Mouse (Mus musculus): ENCODE measurements around the gene Arhgef10l.
A peak's percentile ranks its signal among the peaks of the same experiment; 100 is the strongest.

The Arhgef10l gene

GRCm38 (mm10) chr4:140656529-140656928 lies 9.3 kb downstream of the Arhgef10l start:
- DNase-seq = no peak

DNA sequence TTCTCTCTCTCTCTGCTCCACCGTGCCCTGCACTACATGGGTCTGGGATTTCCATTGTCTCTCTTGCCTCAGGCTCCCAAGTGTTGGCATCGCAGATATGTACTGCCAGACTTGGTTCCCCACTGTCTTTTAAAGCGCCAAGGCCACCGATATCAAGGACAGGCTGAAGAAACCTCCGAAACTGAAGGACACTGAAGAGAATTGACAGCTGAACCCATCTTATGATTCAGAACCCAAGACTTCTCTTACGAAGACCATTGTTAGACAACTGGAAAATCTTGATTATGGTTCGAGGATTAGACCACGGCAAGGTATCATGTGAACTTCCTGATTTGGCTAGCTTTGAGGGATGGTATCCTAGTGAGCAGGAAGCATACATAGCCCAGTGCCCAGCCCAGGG lies 11.0 kb downstream of the Arhgef10l start:
- no peak for DNase-seq

- no peak for DNase-seq
These were observed 11.8 kb downstream of the Arhgef10l start for GRCm38 (mm10) chr4:140653835-140654583.

DNA sequence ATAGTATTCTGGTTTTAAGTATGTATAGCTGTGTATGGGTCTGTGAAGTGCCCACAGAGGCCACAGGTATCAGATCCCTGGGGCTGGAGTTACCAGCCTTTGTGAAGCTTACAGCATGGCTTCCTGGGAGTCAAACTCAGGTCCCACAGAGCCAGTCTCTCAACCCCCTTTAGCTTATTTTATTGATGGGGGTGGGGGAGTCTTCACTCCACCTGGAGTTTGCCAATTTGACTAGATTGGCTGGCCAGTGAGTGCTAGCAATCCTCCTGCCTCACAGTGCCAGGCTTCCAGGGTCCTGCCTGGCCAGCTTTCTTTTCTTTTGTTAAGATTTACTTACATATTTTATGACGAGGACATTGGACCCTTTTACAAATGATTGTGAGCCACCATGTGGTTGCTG lies 16.1 kb downstream of the Arhgef10l start:
- DNase-seq = no peak

- DNase-seq = no peak
These were observed 16.6 kb downstream of the Arhgef10l start for GRCm38 (mm10) chr4:140649207-140649591.

DNA sequence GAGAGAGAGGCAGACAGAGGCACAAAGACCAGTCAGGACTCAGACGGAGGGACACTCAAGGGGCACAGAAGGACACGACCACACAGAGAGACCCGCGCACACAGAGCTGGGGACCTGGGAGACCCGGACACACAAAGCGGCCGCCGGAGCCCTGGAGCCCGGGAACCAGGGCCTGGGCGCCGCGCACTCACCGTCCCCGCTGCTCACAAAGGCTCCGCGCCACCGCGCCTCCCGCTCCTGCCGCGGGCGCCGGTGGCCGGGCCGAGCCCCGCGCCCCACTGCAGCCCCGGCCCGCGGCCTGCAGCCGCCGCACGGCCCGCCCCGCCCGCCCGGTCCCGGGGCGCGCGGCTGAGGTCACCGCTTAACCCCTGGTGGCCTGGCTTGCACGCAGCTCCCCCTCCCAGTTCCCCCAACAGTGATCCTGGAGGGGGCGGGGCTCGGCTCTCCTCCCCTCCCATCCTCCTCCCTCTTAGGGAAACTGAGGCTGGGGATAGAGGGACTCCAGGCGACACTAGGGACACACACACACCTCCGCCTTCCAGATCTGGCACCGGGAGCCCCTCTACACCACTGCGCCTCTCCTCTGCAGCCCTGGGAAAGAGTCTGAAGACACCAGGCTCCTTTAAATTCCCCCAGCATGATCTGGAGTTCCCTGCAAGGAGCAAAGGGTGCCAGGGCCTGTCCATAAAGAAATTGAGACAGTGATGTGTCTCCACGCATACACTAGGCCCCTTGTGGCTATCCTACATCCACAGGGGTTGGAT lies 17.2 kb downstream of the Arhgef10l start:
- DNase-seq = peak; percentile 68 to 74

- DNase-seq = peak; percentile 86 to 91
These were observed 17.9 kb downstream of the Arhgef10l start for GRCm38 (mm10) chr4:140647711-140648421.

DNA sequence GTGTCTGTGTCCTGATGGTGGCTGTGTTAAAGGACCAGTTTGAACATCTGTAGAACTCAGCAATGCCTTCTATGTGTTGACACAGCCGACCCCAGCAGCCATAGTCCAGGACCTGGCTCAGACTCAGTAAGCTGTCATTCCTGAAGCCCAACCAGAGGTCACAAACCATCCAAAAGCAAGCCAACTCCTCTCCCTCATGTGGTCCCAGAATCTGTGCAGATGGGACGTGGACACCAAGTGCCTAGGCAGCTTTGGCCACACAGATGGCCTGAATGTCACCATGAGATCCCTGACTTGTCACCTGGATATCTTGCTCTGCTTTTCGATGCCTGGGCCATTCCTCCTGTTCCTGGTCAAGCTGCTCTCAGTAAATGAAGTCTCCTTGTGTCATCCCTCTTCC lies 20.2 kb downstream of the Arhgef10l start:
- DNase-seq = no peak

DNA sequence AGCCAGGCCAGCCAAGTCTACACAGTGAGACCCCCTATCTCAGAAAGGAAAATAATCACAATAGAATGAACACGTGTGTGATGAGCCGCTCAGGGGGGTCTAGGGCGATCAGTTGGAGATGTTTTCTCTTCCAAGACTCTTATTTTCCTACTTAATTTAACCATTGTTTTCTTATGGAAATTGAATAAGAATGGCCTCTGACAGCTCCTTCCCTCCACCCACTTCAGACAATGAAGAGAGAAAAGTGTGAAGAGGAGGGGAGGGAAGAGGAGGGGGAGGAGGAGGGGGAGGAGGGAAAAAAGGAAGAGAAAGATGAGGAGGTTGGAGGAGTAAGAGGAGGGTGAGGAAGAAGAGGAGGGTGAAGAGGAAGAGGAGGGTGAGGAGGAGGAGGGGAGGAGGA lies 21.1 kb downstream of the Arhgef10l start:
- DNase-seq = no peak

- peak; percentile 70 to 82 for DNase-seq
These were observed 21.5 kb downstream of the Arhgef10l start for GRCm38 (mm10) chr4:140644276-140644675.

DNA sequence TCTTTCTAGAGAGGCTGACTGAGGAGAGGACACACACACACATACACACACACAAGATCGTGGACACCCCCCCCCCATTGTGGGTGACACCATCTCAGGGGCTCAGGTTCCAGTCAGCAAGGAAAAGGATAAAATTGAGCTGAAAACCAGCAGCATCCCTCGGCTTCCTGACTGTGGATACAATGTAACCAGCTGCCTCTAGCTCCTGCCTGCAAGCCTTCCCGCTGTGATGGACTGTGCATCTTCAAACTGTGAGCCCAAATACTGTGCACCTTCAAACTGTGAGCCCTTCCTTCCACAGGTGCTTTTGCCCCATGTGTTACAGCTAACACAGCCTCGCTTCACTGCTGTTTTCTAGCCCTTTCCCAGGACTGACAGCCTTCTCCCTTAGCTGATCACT lies 23.4 kb downstream of the Arhgef10l start:
- no peak for DNase-seq

DNA sequence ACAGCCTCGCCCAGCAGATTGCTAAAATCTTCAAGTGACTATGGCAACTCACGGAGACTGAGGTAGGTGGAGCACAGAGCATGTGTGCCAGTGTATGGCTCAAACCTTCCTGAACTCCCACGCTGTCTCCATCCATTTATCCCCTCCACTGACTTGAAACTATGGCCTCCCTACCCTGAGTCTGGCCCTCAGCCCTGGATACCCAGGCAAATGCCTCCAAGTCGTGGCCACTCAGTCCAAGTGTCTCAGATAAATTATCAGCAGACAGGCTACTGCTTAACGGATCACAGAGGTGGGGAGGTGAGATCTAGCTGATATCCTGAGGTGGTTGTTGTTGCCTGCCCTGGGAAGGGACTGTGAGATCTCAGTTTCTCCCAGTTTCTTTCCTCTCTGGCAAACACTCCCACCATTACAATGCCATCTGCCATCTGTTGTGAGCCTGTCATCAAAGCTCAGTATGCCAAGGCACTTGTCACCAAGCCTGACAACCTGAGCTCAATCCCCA lies 24.3 kb downstream of the Arhgef10l start:
- DNase-seq = peak; percentile 78 to 86

GRCm38 (mm10) chr4:140640668-140641067 lies 25.1 kb downstream of the Arhgef10l start:
- DNase-seq = no peak

GRCm38 (mm10) chr4:140640242-140640523 lies 25.6 kb downstream of the Arhgef10l start:
- no peak for DNase-seq

DNA sequence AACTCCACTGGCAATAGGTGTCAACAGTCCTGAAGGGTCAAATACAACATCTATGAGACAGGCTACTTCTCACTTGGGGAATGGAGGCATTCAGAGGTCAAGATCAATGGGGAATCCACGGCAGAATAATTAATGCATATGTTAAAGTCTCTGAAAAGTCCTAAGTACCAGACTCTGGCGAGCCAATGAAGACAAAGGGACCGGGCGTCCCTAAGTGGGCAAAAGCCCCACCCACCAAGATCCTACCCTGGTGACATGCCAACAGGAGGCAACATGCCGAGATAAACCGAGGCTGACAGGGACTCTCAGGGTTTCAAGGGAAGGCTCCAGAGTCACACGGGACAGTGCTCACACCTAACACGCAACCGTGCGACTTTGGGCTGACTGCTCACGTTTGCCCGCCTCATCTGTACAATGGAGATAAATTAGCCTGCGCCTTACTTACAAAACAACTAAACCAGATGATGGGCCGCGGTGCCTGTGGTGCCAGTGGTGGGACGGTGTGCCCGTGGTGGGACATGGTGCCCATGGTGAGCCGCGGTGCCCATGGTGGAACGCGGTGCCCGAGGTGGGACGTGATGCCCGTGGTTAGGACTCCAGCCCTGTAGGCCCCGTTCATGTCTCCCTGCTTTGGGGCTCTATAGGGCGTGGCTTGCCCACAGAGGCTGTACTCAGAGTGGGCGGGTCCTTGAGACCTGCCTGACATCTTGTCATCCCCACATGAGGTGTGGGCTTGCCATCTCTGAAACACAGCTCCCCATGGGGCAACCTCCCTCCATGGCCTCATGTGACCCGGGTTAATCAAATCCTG lies 26.2 kb downstream of the Arhgef10l start:
- no peak for DNase-seq

DNA sequence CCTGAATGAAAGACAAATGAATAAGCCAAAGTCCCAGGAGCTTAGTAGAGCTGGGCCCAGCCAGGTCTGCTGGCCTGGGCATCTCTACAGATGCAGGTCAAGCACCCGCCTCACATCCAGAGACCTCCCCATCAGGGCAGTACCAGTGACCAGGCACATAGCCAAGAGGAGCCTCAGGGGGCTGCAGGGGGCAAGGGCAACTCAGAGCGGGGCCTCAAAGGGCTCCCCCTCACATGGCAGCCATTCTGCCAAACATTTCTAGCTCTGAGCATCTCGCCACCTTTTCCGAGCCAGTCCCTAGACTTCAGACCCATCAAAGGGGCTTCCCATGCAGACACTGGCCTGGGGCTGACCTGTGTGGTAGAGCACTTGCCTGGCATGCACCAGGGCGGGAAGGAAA lies 27.2 kb downstream of the Arhgef10l start:
- no peak for DNase-seq

DNA sequence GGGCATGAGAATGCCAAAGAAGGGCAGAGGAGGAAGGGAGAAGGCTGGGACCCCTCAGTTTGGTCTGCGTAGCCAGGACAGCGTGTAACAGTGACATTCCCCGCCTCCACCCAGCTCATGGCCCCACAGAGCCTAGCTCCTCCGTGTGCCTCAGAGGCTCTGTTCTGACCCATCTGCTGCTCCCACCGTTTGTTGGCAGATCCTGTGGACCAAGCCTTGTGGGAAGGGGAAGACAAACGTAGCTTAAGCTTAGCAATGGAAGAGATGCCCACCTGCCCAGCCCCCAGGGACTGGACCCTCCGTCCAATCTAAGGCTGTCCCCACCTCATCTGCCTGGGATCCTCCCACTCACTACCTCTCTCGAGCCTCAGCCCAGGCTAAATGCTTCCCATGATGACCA lies 28.5 kb downstream of the Arhgef10l start:
- DNase-seq = peak; percentile 47 to 66

GRCm38 (mm10) chr4:140636312-140636996 lies 29.4 kb downstream of the Arhgef10l start:
- no peak for DNase-seq

- DNase-seq = peak; percentile 45
These were observed 30.9 kb downstream of the Arhgef10l start for GRCm38 (mm10) chr4:140634861-140635388.

DNA sequence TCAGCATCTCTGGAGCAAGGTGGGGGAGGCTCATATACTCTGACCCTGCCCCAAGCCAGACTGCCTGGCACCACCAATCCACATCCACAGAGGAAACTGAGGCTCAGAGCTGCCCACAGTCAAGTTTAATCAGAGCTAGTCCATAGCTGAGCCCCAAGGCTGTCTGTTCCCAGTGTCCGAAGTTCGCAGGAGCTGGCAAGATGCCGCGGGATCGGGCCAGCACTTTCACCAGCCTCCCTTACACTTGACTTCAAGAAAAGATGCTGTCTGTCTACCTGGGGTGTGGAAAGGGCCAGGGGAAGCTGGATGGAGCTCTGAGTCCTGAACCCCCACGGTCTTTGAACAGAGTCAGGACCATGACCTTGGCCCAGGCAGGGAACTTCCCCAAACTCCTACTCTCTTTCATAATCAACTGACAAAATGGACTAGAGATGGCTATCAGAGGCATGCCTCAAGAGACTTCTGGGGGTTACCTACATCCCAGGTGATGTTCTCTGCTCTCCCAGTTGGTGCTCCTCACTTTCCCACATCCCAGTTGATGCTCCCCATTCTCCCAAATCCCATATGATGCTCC lies 34.4 kb downstream of the Arhgef10l start:
- peak; percentile 49 to 50 for DNase-seq

DNA sequence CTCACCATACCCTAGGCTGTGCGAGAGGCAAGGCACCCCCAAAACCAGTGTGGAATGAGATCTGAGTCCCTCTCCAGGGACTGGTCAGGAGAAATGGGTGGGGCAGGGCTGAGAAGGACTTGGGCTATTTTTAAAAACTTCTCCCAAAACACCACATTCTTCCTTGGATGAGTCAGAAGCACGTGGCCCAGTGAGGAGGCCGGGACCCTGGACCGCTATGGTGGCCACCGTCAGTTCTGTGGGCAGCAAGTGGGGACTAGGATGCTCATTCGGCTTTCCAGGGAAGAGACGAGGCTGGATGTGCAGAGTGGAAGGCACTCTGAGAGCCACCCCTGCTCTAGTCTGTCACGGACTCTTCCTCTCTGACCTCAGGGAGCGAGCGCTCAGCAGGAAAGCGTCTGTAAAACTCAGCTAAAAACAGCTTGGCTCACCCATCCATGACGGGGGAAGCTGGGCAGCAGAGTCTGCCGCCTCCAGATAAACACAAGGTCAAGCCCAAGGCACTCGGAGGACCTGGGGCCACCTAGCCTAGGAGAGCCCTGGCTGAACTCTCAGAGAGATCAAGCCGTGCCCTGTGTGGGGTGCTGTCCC lies 35.1 kb downstream of the Arhgef10l start:
- DNase-seq = no peak

Measured in cerebellum, adult 18-20 months (tissue).